Mouse (Mus musculus): Measurements from ENCODE around the gene Tcf7l1. TPM values are rescaled to one million over a fixed set of nuclear protein-coding genes. Genes with fewer than 3 reads are reported as not detected.

Gene Tcf7l1
- polyA plus RNA-seq, 1 experiment from 2014 or later, result 24.2 TPM

DNA sequence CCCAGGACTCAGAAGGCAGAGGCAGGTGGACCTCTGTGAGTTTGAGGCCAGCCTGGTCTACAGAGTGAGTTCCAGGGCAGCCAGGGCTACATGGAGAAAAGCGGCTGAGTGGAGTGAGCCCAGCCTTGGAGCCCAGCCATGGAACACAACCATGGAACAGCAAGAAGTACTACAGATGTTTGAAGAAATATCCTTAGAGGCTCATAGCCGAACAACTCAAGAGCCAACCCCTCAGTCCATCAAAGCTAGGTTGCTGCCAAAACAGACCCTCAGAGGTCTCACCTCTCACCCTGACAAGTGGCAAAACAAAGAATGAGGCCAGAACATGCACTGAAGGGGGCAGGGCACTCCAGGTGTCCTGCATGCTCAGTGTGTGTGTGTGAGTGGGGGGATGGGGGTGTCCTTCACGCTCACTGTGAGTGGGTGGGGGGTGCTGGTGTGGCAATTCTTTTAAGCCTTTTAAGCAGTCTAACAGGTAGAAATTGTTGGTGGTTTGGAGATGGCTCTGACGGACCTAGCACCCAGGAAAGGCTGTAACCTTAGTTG, 104.7 kb downstream of the Tcf7l1 start:
- Histone ChIP-seq H3K27ac (replicated peaks) (0 out of 2 replicates have a peak overlapping the region, but pooled peaks have one; percentile 9), H3K9me3 (replicated peaks) (no peaks in the 10 kb centered on the region), H3K4me3 (no peak overlapping the region), H3K27me3 (ENCODE audit: low read depth, poor library complexity, severe bottlenecking) (peaks cover 46% of the 10 kb centered on the region), H3K36me3 (0 out of 2 replicates have a peak, but pooled peaks cover 2% of the 10 kb centered on the region), H3K4me1 (peaks cover 61% of the 10 kb centered on the region)
- WGBS, result 69% methylated on average over 4 of the region's 4 CpGs
- no peak for DNase-seq (ENCODE audit: low spot score)

DNA sequence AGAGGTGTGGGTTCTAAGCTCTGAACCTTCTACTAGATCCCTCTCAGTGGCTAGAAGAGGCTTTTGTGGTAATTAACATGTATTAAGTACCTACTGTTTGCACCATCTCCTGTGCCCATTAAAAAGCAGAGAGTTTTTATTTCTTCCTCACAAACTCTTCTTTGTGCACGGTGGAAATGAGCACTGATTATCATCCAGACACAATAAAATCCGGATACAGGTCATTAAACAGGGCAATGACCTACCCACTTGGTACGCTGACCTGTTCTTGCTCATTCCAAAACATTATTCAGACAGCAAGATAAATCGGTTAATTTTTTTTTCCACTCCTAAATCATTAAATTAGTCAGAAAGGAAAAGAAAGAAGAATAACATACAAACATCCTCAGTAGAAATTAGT, 106.8 kb downstream of the Tcf7l1 start:
- Histone ChIP-seq H3K4me3 (no peak overlapping the region), H3K27me3 (ENCODE audit: low read depth, poor library complexity, severe bottlenecking) (peaks cover 59% of the 10 kb centered on the region), H3K9me3 (replicated peaks) (no peaks in the 10 kb centered on the region), H3K4me1 (peaks cover 76% of the 10 kb centered on the region), H3K27ac (replicated peaks) (no peak overlapping the region), H3K36me3 (no peaks in the 10 kb centered on the region)
- no peak for DNase-seq (ENCODE audit: low spot score)
- WGBS, result 62% methylated on average over 4 of the region's 4 CpGs

DNA sequence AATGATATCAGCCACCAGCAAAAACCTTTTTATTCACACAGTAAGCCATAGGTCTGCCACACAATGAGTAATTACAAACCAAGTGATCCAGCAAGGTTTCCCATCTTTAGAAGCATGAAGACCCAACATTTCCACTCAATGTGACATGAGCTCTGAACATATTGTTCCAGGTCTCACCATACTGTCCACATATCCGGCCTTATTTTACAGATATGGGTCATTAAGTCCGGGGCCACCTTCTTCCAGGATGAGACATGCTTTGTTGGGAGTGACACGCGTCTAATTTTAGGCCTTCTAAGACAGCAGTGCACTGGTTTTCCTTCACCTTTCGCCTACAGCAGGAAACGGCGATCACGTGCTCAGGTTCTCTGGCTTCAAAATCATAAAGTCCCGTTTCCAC, 108.1 kb downstream of the Tcf7l1 start:
- WGBS, result 91% methylated on average over 9 of the region's 9 CpGs
- Histone ChIP-seq H3K36me3 (no peaks in the 10 kb centered on the region), H3K4me1 (peaks cover 79% of the 10 kb centered on the region)

DNA sequence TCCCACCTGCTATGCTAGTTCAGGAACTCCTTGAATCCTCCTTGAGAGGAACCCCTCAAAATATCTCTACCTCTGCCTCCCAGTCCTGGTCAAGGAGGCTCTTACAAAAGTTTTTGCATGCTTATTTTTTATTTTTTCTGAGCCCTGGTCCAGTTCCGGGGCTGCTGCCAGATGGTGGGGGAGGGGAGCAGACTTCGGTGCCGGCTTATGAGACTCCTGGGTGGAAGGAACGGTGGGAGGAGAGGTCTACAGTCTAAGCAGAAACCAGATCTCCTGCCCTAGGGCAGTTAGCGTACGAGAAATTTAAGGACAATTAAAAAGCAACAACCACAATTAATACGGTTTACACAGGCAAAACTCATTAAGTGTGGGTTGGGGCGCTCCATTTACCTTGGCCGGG, 110.4 kb downstream of the Tcf7l1 start:
- peaks cover 62% of the 10 kb centered on the region for H3K27me3 ChIP-seq (ENCODE audit: low read depth, poor library complexity, severe bottlenecking)
- whole genome bisulfite sequencing, result 30% methylated on average over 9 of the region's 9 CpGs

More for the DNA sequence above, 108.1 kb downstream of the Tcf7l1 start:
- H3K27me3 ChIP-seq (ENCODE audit: low read depth, poor library complexity, severe bottlenecking), result peaks cover 65% of the 10 kb centered on the region
- DNase-seq (ENCODE audit: low spot score), result no peak
- no peak overlapping the region for H3K27ac ChIP-seq (replicated peaks)
- H3K4me3 ChIP-seq, result no peak overlapping the region
- H3K9me3 ChIP-seq (replicated peaks), result no peaks in the 10 kb centered on the region

DNA sequence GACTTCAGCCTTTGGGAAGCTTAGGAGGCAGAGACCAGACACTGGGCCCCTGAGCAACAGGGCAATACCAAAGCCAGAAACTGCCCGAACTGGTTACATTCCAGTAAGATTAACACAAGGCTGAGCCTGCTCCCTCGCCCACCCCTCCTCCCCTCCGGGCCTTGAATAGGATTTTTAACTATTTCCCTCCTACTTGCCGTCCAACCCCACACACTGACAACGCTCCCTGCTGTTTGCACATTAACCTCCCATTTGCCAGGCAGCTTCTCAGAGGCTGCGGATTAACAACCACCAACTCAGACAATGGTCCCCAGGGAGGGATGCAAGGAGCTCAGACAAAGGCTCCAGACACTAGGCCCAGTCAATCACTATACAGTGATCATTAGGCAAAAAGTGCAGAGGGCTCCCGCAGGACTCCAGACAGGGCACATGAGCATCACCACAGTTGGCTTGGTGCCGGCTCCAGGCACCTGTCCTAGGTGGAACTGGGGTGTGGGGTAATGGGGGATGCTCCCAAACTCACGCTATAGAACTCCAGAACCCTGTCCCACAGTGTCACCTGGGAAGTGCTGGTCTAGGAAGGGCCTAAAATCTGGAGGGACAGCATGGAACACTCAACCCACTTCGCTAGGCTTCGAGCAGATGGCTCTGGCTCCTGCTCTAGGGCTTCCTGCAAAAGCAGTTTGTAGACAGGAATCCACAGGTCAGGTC, 111.4 kb downstream of the Tcf7l1 start:
- H3K4me1 ChIP-seq, result peaks cover 82% of the 10 kb centered on the region
- no peaks in the 10 kb centered on the region for H3K9me3 ChIP-seq (replicated peaks)
- H3K27ac ChIP-seq (replicated peaks), result peak overlapping the region; percentile 90
- WGBS, result 4% methylated on average over 11 of the region's 11 CpGs
- H3K4me3 ChIP-seq, result peak overlapping the region; percentile 48
- DNase-seq (ENCODE audit: low spot score), result peak; percentile 88
- H3K27me3 ChIP-seq (ENCODE audit: low read depth, poor library complexity, severe bottlenecking), result peaks cover 55% of the 10 kb centered on the region
- no peaks in the 10 kb centered on the region for H3K36me3 ChIP-seq

More for the DNA sequence above, 110.4 kb downstream of the Tcf7l1 start:
- no peak for DNase-seq (ENCODE audit: low spot score)
- no peak overlapping the region for H3K4me3 ChIP-seq
- no peaks in the 10 kb centered on the region for H3K36me3 ChIP-seq
- no peaks in the 10 kb centered on the region for H3K9me3 ChIP-seq (replicated peaks)
- peaks cover 77% of the 10 kb centered on the region for H3K4me1 ChIP-seq
- peak overlapping the region; percentile 90 for H3K27ac ChIP-seq (replicated peaks)

DNA sequence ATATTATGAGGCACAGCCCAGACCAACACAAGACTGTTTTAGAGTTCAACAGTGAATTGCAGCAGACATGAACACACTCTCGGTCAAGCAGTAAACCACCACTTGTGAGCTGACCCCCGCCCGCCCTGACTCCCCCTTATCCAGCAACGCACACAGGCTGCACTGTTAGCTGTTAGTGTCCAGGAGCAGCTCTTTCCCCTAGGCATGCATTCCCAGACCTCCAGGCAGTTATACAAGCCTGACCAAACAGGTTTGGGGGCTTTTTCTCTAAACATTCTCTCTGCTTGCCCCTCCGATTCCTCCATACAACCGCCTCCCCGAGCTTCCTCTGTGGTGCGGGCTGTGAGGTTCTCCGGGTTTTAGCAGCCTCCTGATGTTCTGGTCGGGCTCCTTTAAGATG, 112.0 kb downstream of the Tcf7l1 start:
- Histone ChIP-seq H3K4me1 (peaks cover 82% of the 10 kb centered on the region), H3K27ac (replicated peaks) (peak overlapping the region; percentile 90), H3K4me3 (peak overlapping the region; percentile 48), H3K27me3 (ENCODE audit: low read depth, poor library complexity, severe bottlenecking) (peaks cover 53% of the 10 kb centered on the region), H3K9me3 (replicated peaks) (no peaks in the 10 kb centered on the region), H3K36me3 (no peaks in the 10 kb centered on the region)
- no peak for DNase-seq (ENCODE audit: low spot score)
- 7% methylated on average over 10 of the region's 10 CpGs for WGBS

DNA sequence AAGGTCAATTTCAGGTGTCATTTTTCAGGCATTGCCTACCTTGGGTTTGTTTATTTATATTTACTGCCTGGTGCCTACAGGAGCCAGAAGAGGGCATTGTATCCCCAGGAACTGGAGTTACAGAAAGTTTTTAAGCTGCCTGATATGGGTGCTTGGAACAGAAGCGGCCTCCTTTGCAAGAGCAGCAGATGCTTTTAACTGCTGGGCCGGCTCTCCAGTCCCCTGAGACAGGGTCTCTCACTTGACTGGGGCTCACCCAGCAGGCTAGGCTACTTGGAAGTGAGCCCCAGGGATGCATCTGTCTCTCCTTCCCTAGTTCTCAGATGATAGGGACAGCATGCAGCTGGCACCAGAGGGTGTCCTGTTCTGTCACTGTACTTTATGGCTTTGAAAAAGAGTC, 112.7 kb downstream of the Tcf7l1 start:
- Histone ChIP-seq H3K27me3 (ENCODE audit: low read depth, poor library complexity, severe bottlenecking) (peaks cover 46% of the 10 kb centered on the region), H3K4me1 (peaks cover 79% of the 10 kb centered on the region), H3K9me3 (replicated peaks) (no peaks in the 10 kb centered on the region), H3K27ac (replicated peaks) (peak overlapping the region; percentile 90), H3K4me3 (peak overlapping the region; percentile 48; the same call in 1 of the 2 replicates), H3K36me3 (no peaks in the 10 kb centered on the region)
- WGBS, result 42% methylated on average over 2 of the region's 2 CpGs
- DNase-seq (ENCODE audit: low spot score), result no peak

DNA sequence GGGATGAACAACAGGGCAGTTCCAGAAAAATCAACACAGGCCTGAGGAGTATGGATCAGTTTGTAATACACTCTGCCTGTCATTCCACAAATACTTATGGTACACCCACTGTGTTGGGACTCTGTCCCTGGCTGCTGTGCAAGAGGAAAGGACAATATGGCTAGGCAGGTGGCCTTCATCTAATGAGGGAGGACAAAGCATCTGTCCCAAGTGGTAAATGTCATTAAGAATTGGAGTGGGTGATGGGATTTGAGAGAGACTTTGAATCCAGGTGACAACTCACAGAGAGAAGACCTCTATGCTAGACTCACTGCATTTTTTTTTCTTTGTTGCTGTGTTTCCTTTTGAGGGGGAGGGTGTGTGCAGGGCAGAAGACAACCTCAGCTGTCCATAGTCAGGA, 115.3 kb downstream of the Tcf7l1 start:
- DNase-seq (ENCODE audit: low spot score), result no peak
- Histone ChIP-seq H3K36me3 (no peaks in the 10 kb centered on the region), H3K4me3 (no peak overlapping the region), H3K4me1 (peaks cover 69% of the 10 kb centered on the region), H3K9me3 (replicated peaks) (no peaks in the 10 kb centered on the region), H3K27me3 (ENCODE audit: low read depth, poor library complexity, severe bottlenecking) (peaks cover 22% of the 10 kb centered on the region; the same call in 1 of the 2 replicates), H3K27ac (replicated peaks) (peak overlapping the region; percentile 77; the same call in 1 of the 2 replicates)

DNA sequence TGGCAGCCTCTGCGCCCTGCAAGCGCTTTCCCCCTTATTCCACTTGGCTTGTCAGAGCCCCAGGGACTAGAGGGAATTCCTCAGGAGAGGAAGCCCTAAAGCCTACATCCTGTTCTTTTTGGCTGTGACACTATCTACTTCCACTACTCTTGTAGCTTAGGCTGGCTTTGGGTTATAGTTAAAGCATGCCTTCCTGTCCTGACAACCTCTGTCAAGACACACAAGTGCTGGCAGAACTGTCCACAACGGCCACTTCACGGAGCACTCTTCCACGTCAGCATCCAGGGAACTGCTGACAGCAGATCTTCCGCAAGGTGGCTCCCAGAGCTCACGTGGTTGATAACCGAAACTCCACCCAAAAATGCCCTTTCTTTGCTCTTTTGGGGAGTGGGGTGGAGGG, 117.9 kb downstream of the Tcf7l1 start:
- WGBS, result 83% methylated on average over 8 of the region's 8 CpGs
- Histone ChIP-seq H3K27me3 (ENCODE audit: low read depth, poor library complexity, severe bottlenecking) (0 out of 2 replicates have a peak, but pooled peaks cover 10% of the 10 kb centered on the region), H3K9me3 (replicated peaks) (no peaks in the 10 kb centered on the region), H3K36me3 (no peaks in the 10 kb centered on the region), H3K27ac (replicated peaks) (no peak overlapping the region), H3K4me1 (peaks cover 43% of the 10 kb centered on the region), H3K4me3 (no peak overlapping the region)
- DNase-seq (ENCODE audit: low spot score), result no peak

DNA sequence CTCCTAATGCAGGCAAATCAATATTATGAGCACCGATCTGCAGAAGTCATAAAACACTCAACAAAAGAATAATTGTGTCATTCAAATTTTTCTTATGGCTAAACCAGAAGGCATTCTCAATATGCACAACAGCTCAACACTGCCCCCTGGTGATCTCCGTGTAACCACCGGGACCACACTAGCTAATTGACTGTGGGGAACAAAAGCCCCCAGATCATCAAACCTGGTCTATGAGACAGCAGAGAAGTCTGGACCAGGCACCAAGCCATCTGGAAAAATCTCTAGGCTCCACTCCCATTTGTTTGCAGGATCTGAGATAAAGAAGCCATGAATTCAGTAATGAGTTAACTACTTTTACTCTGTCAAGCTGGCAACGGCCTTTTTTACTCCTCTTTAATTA, 122.0 kb downstream of the Tcf7l1 start:
- DNase-seq (ENCODE audit: low spot score), result no peak
- peaks cover 10% of the 10 kb centered on the region for H3K4me1 ChIP-seq
- WGBS, result 78% methylated on average over 4 of the region's 4 CpGs
- no peaks in the 10 kb centered on the region for H3K36me3 ChIP-seq
- no peaks in the 10 kb centered on the region for H3K9me3 ChIP-seq (replicated peaks)
- H3K27me3 ChIP-seq (ENCODE audit: low read depth, poor library complexity, severe bottlenecking), result no peaks in the 10 kb centered on the region
- no peak overlapping the region for H3K4me3 ChIP-seq
- no peak overlapping the region for H3K27ac ChIP-seq (replicated peaks)

DNA sequence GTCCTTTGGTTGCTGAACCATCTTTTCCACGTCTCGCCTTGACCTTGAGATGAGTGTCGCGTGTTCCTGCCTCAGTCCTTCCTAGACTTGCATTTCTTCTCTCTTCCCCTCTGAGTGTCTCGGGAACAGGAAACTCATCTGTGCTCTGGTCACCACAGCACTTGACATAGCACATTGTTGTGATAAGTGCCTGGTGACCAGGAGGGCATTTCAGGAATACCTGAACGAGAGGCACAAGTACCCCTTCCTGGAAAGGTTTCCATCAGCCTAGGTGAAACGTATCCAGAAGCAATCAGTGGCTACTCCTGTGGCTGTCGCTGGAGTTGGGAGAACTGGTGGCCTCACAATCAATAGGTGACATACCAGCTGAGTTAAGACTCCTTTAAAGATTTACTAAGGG, 124.8 kb downstream of the Tcf7l1 start:
- Histone ChIP-seq H3K36me3 (no peaks in the 10 kb centered on the region), H3K4me1 (peaks cover 2% of the 10 kb centered on the region; the same call in 1 of the 2 replicates), H3K9me3 (replicated peaks) (no peaks in the 10 kb centered on the region), H3K27me3 (ENCODE audit: low read depth, poor library complexity, severe bottlenecking) (no peaks in the 10 kb centered on the region), H3K27ac (replicated peaks) (no peak overlapping the region), H3K4me3 (no peak overlapping the region)
- no peak for DNase-seq (ENCODE audit: low spot score)
- 86% methylated on average over 8 of the region's 8 CpGs for WGBS

DNA sequence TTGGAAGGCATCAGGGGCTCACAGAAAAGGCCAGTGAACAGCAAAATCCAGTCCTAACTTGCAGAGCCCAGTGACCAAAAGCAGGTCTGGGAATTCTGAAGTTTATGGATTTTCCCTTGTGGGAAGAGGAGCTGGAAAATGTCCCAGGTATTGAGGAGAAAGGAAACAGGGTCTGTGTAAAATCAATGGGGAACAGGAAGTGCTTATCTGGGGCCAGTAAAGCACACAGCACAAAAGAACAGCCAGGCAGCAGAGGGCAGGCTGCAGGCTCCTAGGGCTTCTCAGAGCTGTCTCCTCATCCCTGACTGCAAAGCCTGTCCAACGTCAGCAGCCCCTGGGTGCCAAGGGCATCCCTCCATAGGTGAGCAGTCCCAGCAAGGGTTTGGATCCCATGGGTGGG, 126.1 kb downstream of the Tcf7l1 start:
- Histone ChIP-seq H3K36me3 (no peaks in the 10 kb centered on the region), H3K4me3 (no peak overlapping the region), H3K27ac (replicated peaks) (no peak overlapping the region), H3K9me3 (replicated peaks) (no peaks in the 10 kb centered on the region), H3K4me1 (peaks cover 2% of the 10 kb centered on the region; the same call in 1 of the 2 replicates), H3K27me3 (ENCODE audit: low read depth, poor library complexity, severe bottlenecking) (no peaks in the 10 kb centered on the region)
- no peak for DNase-seq (ENCODE audit: low spot score)
- 31% methylated on average over 1 of the region's 1 CpGs for WGBS

DNA sequence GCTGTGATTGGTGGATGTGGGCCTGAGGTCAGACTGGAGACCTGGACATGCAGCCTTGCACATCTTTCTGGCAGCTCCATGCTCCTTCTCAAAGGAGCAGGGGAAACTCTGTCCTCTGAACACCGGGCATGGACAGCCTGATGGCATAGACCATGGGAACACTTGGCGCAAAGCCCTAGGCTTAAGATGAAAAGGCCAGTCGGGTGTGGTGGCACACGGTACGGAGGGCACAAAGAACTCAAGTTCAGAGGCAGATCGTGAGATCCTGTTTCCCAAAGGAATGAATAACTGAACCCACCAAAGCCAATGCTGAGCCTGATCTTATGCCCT, 128.7 kb downstream of the Tcf7l1 start:
- H3K27ac ChIP-seq (replicated peaks), result no peak overlapping the region
- no peak overlapping the region for H3K4me3 ChIP-seq
- DNase-seq (ENCODE audit: low spot score), result no peak
- peaks cover 18% of the 10 kb centered on the region for H3K4me1 ChIP-seq
- WGBS, result 90% methylated on average over 6 of the region's 6 CpGs
- no peaks in the 10 kb centered on the region for H3K36me3 ChIP-seq
- no peaks in the 10 kb centered on the region for H3K27me3 ChIP-seq (ENCODE audit: low read depth, poor library complexity, severe bottlenecking)
- no peaks in the 10 kb centered on the region for H3K9me3 ChIP-seq (replicated peaks)
